Mouse (Mus musculus): ENCODE results near the gene Dgkg. TPM values are rescaled to one million over a fixed set of nuclear protein-coding genes. Genes with fewer than 3 reads are reported as not detected.

The Dgkg gene
- not detected in 2 replicates for polyA plus RNA-seq (2012; ENCODE audit: insufficient read depth, insufficient read length, low replicate concordance, missing spikeins)

GRCm38 (mm10) chr16:22656533-22657444, at the start of gene Dgkg:
Gene Dgkg (minus strand): TSS chr16:22657221.
- TF ChIP-seq CTCF (IDR thresholded peaks at IDR 0.05; ENCODE audit: insufficient read depth, low read depth, low read length) (no peak), POLR2A (IDR thresholded peaks at IDR 0.05; ENCODE audit: insufficient read depth, low read depth, low read length) (peak; percentile 37; the same call in 1 of the 2 replicates)
- Histone ChIP-seq H3K4me3 (ENCODE audit: insufficient read depth, low read depth, low read length) (peak within 1 kb of the TSS; percentile 69), H3K4me1 (ENCODE audit: control insufficient read depth, insufficient read depth, low read length) (peaks cover 20% of the 10 kb centered on the region), H3K27ac (ENCODE audit: insufficient read depth, low read depth, low read length) (peak within 1 kb of the TSS; percentile 55)
- WGBS, result under 1% methylated on average over 63 of the region's 63 CpGs

GRCm38 (mm10) chr16:22704946-22705345, 47.9 kb upstream of the Dgkg start:
- no peak for TF ChIP-seq CTCF (IDR thresholded peaks at IDR 0.05; ENCODE audit: insufficient read depth, low read depth, low read length)
- TF ChIP-seq POLR2A (IDR thresholded peaks at IDR 0.05; ENCODE audit: insufficient read depth, low read depth, low read length), result no peak
- Histone ChIP-seq H3K27ac (ENCODE audit: insufficient read depth, low read depth, low read length) (no peak overlapping the region), H3K4me1 (ENCODE audit: control insufficient read depth, insufficient read depth, low read length) (peaks cover 8% of the 10 kb centered on the region), H3K4me3 (ENCODE audit: insufficient read depth, low read depth, low read length) (no peak overlapping the region)
- 43% methylated on average over 6 of the region's 6 CpGs for WGBS

GRCm38 (mm10) chr16:22704136-22704535, 47.1 kb upstream of the Dgkg start:
- WGBS, result 93% methylated on average over 5 of the region's 5 CpGs
- no peak for TF ChIP-seq CTCF (IDR thresholded peaks at IDR 0.05; ENCODE audit: insufficient read depth, low read depth, low read length)
- no peak for TF ChIP-seq POLR2A (IDR thresholded peaks at IDR 0.05; ENCODE audit: insufficient read depth, low read depth, low read length)
- H3K27ac ChIP-seq (ENCODE audit: insufficient read depth, low read depth, low read length), result no peak overlapping the region
- H3K4me3 ChIP-seq (ENCODE audit: insufficient read depth, low read depth, low read length), result no peak overlapping the region
- peaks cover 8% of the 10 kb centered on the region for H3K4me1 ChIP-seq (ENCODE audit: control insufficient read depth, insufficient read depth, low read length)

- Histone ChIP-seq H3K4me1 (ENCODE audit: control insufficient read depth, insufficient read depth, low read length) (peaks cover 3% of the 10 kb centered on the region), H3K4me3 (ENCODE audit: insufficient read depth, low read depth, low read length) (no peak overlapping the region), H3K27ac (ENCODE audit: insufficient read depth, low read depth, low read length) (no peak overlapping the region)
- TF ChIP-seq CTCF (IDR thresholded peaks at IDR 0.05; ENCODE audit: insufficient read depth, low read depth, low read length) (no peak), POLR2A (IDR thresholded peaks at IDR 0.05; ENCODE audit: insufficient read depth, low read depth, low read length) (no peak)
- WGBS, result 62% methylated on average over 13 of the region's 13 CpGs
These were observed 42.1 kb upstream of the Dgkg start for GRCm38 (mm10) chr16:22698846-22699760.

DNA sequence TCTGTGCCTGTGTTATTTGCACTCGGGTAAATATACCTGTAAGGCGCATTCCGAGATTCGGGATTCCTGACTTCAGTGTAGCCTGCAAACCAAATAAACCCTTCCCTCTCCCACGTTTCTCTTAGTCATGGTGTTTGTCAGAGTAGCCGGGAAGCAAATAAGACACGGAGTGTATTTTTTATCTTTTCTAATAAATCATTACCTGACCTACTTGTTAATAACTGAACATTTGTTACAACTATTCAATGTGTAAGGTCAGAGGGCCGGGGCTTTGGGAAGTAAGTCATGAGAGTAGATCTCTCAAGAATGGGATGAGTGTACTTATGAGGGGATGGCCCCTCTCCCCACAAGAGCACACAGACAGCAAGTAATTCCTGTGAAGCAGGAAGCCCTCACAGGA, 41.1 kb upstream of the Dgkg start:
- Histone ChIP-seq H3K4me1 (ENCODE audit: control insufficient read depth, insufficient read depth, low read length) (peaks cover 3% of the 10 kb centered on the region), H3K27ac (ENCODE audit: insufficient read depth, low read depth, low read length) (no peak overlapping the region), H3K4me3 (ENCODE audit: insufficient read depth, low read depth, low read length) (no peak overlapping the region)
- WGBS, result 84% methylated on average over 8 of the region's 8 CpGs
- TF ChIP-seq CTCF (IDR thresholded peaks at IDR 0.05; ENCODE audit: insufficient read depth, low read depth, low read length), result no peak
- TF ChIP-seq POLR2A (IDR thresholded peaks at IDR 0.05; ENCODE audit: insufficient read depth, low read depth, low read length), result no peak

- TF ChIP-seq POLR2A (IDR thresholded peaks at IDR 0.05; ENCODE audit: insufficient read depth, low read depth, low read length), result no peak
- TF ChIP-seq CTCF (IDR thresholded peaks at IDR 0.05; ENCODE audit: insufficient read depth, low read depth, low read length), result no peak
- peaks cover 11% of the 10 kb centered on the region for H3K4me1 ChIP-seq (ENCODE audit: control insufficient read depth, insufficient read depth, low read length)
- 92% methylated on average over 2 of the region's 2 CpGs for WGBS
- no peak overlapping the region for H3K4me3 ChIP-seq (ENCODE audit: insufficient read depth, low read depth, low read length)
- H3K27ac ChIP-seq (ENCODE audit: insufficient read depth, low read depth, low read length), result no peak overlapping the region
These were observed 32.6 kb upstream of the Dgkg start for GRCm38 (mm10) chr16:22689622-22690021.

- H3K27ac ChIP-seq (ENCODE audit: insufficient read depth, low read depth, low read length), result 0 out of 2 replicates have a peak overlapping the region, but pooled peaks have one; percentile 2
- WGBS, result 23% methylated on average over 8 of the region's 8 CpGs
- H3K4me3 ChIP-seq (ENCODE audit: insufficient read depth, low read depth, low read length), result no peak overlapping the region
- H3K4me1 ChIP-seq (ENCODE audit: control insufficient read depth, insufficient read depth, low read length), result peaks cover 11% of the 10 kb centered on the region
- TF ChIP-seq CTCF (IDR thresholded peaks at IDR 0.05; ENCODE audit: insufficient read depth, low read depth, low read length) (no peak), POLR2A (IDR thresholded peaks at IDR 0.05; ENCODE audit: insufficient read depth, low read depth, low read length) (no peak)
These were observed 30.8 kb upstream of the Dgkg start for GRCm38 (mm10) chr16:22687711-22688230.

GRCm38 (mm10) chr16:22683605-22684004, 26.6 kb upstream of the Dgkg start:
- peaks cover 13% of the 10 kb centered on the region for H3K4me1 ChIP-seq (ENCODE audit: control insufficient read depth, insufficient read depth, low read length)
- TF ChIP-seq CTCF (IDR thresholded peaks at IDR 0.05; ENCODE audit: insufficient read depth, low read depth, low read length), result no peak
- TF ChIP-seq POLR2A (IDR thresholded peaks at IDR 0.05; ENCODE audit: insufficient read depth, low read depth, low read length), result no peak
- WGBS, result 81% methylated on average over 3 of the region's 3 CpGs
- no peak overlapping the region for H3K4me3 ChIP-seq (ENCODE audit: insufficient read depth, low read depth, low read length)
- no peak overlapping the region for H3K27ac ChIP-seq (ENCODE audit: insufficient read depth, low read depth, low read length)

Data from olfactory bulb, adult 2 months (tissue).